Mouse (Mus musculus): ENCODE measurements around the gene Cd2. TPM values are rescaled to one million over a fixed set of nuclear protein-coding genes. Genes with fewer than 3 reads are reported as not detected.

The Cd2 gene
- polyA plus RNA-seq, 1 experiment from 2014 or later, result 0.42 TPM

- Histone ChIP-seq H3K4me1 (ENCODE audit: insufficient read depth) (no peaks in the 10 kb centered on the region), H3K27ac (ENCODE audit: low read depth) (no peak overlapping the region), H3K9me3 (ENCODE audit: low read depth, low read length) (no peaks in the 10 kb centered on the region), H3K36me3 (ENCODE audit: insufficient read depth) (no peaks in the 10 kb centered on the region), H3K27me3 (ENCODE audit: insufficient read depth, low read length) (no peaks in the 10 kb centered on the region), H3K9ac (no peak overlapping the region), H3K4me2 (no peak overlapping the region), H3K4me3 (ENCODE audit: low read depth, low read length) (no peak overlapping the region)
- DNase-seq (no peak), ATAC-seq (ENCODE audit: insufficient read depth) (no peak)
- 66% methylated on average over 8 of the region's 8 CpGs for WGBS
- TF ChIP-seq CTCF (IDR thresholded peaks at IDR 0.05; ENCODE audit: low read depth), result no peak
Measured at GRCm38 (mm10) chr3:101293571-101294135, 5.9 kb upstream of the Cd2 start.

DNA sequence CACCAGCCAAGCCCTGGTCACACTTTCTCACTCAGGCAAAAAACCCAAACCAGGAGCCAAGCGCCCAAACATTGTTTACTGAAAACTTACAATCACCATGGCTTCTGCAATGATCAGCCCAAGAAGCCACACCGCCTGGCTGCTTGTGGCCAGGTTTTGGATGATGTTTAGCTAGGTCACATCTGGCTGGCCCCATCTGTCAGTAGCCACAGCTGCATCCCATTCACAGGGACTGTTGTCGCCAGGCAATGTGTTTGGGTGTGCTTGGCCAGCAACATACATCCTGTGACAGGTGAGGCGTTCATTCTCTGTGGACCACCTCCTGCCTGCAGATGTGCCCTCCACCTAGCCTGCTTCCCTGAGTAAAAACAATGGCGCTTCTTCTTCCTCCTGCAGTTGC is 4.9 kb upstream of the Cd2 start:
- Histone ChIP-seq H3K4me1 (ENCODE audit: insufficient read depth) (no peaks in the 10 kb centered on the region), H3K4me2 (no peak overlapping the region), H3K9me3 (ENCODE audit: low read depth, low read length) (no peaks in the 10 kb centered on the region), H3K27ac (ENCODE audit: low read depth) (no peak overlapping the region), H3K36me3 (ENCODE audit: insufficient read depth) (no peaks in the 10 kb centered on the region), H3K27me3 (ENCODE audit: insufficient read depth, low read length) (no peaks in the 10 kb centered on the region), H3K4me3 (ENCODE audit: low read depth, low read length) (no peak overlapping the region), H3K9ac (no peak overlapping the region)
- ATAC-seq (ENCODE audit: insufficient read depth), result no peak
- 69% methylated on average over 5 of the region's 5 CpGs for WGBS
- no peak for TF ChIP-seq CTCF (IDR thresholded peaks at IDR 0.05; ENCODE audit: low read depth)
- DNase-seq, result no peak

- H3K36me3 ChIP-seq (ENCODE audit: insufficient read depth), result no peaks in the 10 kb centered on the region
- no peaks in the 10 kb centered on the region for H3K27me3 ChIP-seq (ENCODE audit: insufficient read depth, low read length)
- H3K9me3 ChIP-seq (ENCODE audit: low read depth, low read length), result no peaks in the 10 kb centered on the region
- H3K4me3 ChIP-seq (ENCODE audit: low read depth, low read length), result no peak overlapping the region
- no peak for TF ChIP-seq CTCF (IDR thresholded peaks at IDR 0.05; ENCODE audit: low read depth)
- DNase-seq (no peak), ATAC-seq (ENCODE audit: insufficient read depth) (no peak)
- WGBS, result 70% methylated on average over 19 of the region's 19 CpGs
- H3K9ac ChIP-seq, result no peak overlapping the region
- H3K4me1 ChIP-seq (ENCODE audit: insufficient read depth), result no peaks in the 10 kb centered on the region
- no peak overlapping the region for H3K27ac ChIP-seq (ENCODE audit: low read depth)
- no peak overlapping the region for H3K4me2 ChIP-seq
Measured at GRCm38 (mm10) chr3:101290587-101291520, 3.1 kb upstream of the Cd2 start.

- H3K9me3 ChIP-seq (ENCODE audit: low read depth, low read length), result no peaks in the 10 kb centered on the region
- H3K9ac ChIP-seq, result no peak overlapping the region
- ATAC-seq (ENCODE audit: insufficient read depth) (no peak), DNase-seq (no peak)
- no peak overlapping the region for H3K27ac ChIP-seq (ENCODE audit: low read depth)
- H3K4me2 ChIP-seq, result no peak overlapping the region
- no peaks in the 10 kb centered on the region for H3K36me3 ChIP-seq (ENCODE audit: insufficient read depth)
- WGBS, result 75% methylated on average over 7 of the region's 7 CpGs
- no peaks in the 10 kb centered on the region for H3K4me1 ChIP-seq (ENCODE audit: insufficient read depth)
- TF ChIP-seq CTCF (IDR thresholded peaks at IDR 0.05; ENCODE audit: low read depth), result no peak
- no peak overlapping the region for H3K4me3 ChIP-seq (ENCODE audit: low read depth, low read length)
- H3K27me3 ChIP-seq (ENCODE audit: insufficient read depth, low read length), result no peaks in the 10 kb centered on the region
Measured at GRCm38 (mm10) chr3:101290036-101290435, 2.3 kb upstream of the Cd2 start.

DNA sequence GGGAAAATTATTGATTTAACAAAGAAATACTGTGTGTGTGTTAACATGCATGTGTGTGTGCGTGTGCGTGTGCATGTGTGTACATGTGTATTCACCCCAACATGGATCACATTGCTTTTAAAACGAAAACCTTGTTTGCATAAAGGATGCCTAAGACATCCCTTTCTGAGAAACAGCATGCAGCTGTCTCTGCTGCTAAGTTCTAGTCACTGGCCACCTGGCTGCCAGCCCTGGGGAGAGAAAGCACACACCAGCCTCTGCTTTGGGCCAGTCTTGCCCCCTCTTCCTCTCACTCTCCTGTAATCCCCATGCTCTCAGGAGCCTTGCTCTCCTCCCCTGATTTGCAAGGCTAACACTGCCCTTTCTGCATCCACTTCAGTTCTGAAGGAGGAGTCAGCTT is 1.7 kb upstream of the Cd2 start:
- WGBS, result 73% methylated on average over 3 of the region's 3 CpGs
- Histone ChIP-seq H3K27me3 (ENCODE audit: insufficient read depth, low read length) (no peaks in the 10 kb centered on the region), H3K4me3 (ENCODE audit: low read depth, low read length) (no peak overlapping the region), H3K4me1 (ENCODE audit: insufficient read depth) (no peaks in the 10 kb centered on the region), H3K36me3 (ENCODE audit: insufficient read depth) (no peaks in the 10 kb centered on the region), H3K9ac (no peak overlapping the region), H3K4me2 (no peak overlapping the region), H3K27ac (ENCODE audit: low read depth) (no peak overlapping the region), H3K9me3 (ENCODE audit: low read depth, low read length) (no peaks in the 10 kb centered on the region)
- DNase-seq, result no peak
- no peak for ATAC-seq (ENCODE audit: insufficient read depth)
- TF ChIP-seq CTCF (IDR thresholded peaks at IDR 0.05; ENCODE audit: low read depth), result no peak

DNA sequence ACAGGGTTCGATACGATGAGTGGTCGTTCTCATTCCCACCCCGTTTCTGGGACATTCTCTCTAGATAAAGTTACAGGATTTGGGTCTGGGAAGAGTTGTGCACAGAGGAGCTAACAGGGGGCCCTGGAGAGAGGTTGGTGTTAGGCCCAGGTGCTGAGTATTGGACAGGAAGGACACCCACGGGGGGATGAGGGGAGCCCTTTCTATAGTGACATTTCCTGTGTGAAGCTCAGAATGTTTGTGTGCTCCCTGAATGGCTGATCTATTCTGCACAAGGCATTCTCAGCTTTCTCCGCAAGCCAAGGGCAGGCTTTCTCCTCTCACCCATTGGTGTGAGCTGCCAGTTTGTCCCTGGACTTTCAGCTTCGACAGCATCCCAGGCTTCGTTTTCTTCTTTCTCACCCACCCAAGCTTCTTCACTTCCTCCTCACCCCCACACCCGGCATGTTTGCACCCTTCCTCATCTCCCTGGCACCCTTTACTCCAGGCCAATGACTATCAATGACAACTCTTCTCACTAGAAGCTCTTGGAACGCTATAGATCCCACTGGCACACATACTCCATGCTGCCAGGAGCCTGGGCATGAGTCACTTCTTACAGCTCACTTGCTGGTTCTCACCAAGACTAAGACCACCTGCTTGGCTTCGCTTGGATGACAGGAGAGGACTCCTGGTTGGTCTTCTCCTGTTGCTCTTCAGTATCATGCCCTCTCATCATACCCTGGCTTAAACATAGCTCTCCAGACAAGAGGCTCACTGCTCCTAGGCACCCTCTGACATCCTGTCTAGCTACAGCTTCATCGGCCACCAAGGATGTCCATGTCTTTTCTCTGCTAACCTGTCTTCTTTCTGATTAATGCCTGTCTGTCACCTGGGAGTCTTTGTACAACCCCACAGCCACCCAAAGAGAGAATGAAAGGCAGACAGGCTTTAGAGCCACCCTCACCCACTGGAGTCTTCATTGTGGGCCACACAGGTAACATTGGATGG is 1.1 kb downstream of the Cd2 start:
- H3K27ac ChIP-seq (ENCODE audit: low read depth), result no peak overlapping the region
- TF ChIP-seq CTCF (IDR thresholded peaks at IDR 0.05; ENCODE audit: low read depth), result no peak
- no peaks in the 10 kb centered on the region for H3K27me3 ChIP-seq (ENCODE audit: insufficient read depth, low read length)
- no peaks in the 10 kb centered on the region for H3K9me3 ChIP-seq (ENCODE audit: low read depth, low read length)
- H3K36me3 ChIP-seq (ENCODE audit: insufficient read depth), result no peaks in the 10 kb centered on the region
- H3K4me3 ChIP-seq (ENCODE audit: low read depth, low read length), result no peak overlapping the region
- WGBS, result 81% methylated on average over 12 of the region's 12 CpGs
- ATAC-seq (ENCODE audit: insufficient read depth) (no peak), DNase-seq (no peak)
- no peak overlapping the region for H3K9ac ChIP-seq
- no peak overlapping the region for H3K4me2 ChIP-seq
- 0 out of 2 replicates have a peak, but pooled peaks cover 4% of the 10 kb centered on the region for H3K4me1 ChIP-seq (ENCODE audit: insufficient read depth)
